Mouse (Mus musculus) heart, adult 9 months (tissue): ENCODE measurements around the gene D630003M21Rik.

ENCODE experiments used
- DNase-seq, 2 experiments: peaks; one replicate each; pipeline ENCODE4 v3.0.0; 2022; ENCODE audit warnings: low spot score in 2 of 2

The D630003M21Rik gene

DNA sequence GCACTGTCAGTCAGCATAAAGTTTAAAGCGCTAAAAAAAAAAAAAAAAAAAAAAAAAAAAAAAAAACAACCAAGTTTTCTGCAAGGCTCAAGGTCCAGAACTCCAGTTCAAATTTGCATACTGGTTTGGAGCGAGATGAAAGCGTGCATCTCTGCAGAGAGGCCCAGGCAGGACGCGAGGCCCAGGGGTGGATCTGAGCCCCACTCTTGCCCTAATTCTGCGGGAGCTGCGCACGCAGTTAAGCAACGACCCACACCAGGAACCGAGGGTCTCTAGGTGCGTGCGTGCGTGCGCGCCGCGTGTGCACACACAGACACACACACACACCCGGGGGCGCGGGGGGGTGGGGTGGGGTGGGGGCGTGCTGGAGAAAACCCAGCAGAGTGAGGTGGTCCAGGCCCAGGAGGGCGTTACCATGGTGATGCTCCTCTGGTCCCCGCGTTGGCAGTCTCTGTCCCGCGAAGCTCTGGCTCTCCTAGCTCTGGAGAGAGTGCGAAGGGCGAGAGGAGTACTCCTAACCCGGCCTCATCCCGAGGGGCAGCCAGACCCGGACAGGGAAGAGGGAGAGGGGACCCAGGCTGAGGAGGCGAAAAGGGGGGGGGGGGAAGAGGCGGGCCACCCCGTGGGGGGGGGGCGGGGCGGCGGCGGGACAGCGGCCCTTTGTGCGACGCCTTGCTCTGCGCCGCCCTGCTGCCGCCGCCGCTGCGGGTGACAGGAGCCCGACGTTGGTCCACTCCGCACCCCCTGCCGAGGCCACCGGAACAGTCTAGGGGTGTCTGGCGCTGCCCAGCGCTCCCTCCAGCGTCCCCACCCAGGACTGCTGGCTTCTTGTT lies at the start of gene D630003M21Rik:
Gene D630003M21Rik (minus strand): TSS at position 553 of the 833 bp plus-strand sequence.
- DNase-seq: peak in 1 of 2 experiments; percentile 23

- DNase-seq: no peak
These were observed 47.9 kb upstream of the D630003M21Rik start for GRCm38 (mm10) chr2:158276878-158277277.

GRCm38 (mm10) chr2:158276451-158276850 lies 47.4 kb upstream of the D630003M21Rik start:
- no peak for DNase-seq

- no peak for DNase-seq
These were observed 46.8 kb upstream of the D630003M21Rik start for GRCm38 (mm10) chr2:158275811-158276210.

GRCm38 (mm10) chr2:158275349-158275748 lies 46.3 kb upstream of the D630003M21Rik start:
- no peak for DNase-seq

DNA sequence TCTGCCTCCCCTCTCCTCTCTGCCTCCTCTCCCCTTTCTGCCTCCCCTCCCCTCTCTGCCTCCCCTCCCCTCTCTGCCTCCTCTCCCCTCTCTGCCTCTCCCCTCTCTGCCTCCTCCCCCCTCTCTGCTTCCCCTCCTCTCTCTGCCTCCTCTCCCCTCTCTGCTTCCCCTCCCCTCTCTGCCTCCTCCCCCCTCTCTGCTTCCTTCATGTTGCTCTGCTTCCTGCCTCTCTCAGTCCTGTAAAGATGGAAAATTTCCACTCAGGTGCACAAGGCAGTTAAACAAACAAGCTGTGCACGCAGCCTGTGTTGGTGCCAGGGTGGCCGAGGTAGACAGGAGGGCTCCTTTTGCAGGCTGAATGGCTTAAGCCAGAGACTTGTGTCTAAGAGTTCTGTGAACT lies 44.6 kb upstream of the D630003M21Rik start:
- no peak for DNase-seq

GRCm38 (mm10) chr2:158270017-158270416 lies 41.0 kb upstream of the D630003M21Rik start:
- DNase-seq: no peak

DNA sequence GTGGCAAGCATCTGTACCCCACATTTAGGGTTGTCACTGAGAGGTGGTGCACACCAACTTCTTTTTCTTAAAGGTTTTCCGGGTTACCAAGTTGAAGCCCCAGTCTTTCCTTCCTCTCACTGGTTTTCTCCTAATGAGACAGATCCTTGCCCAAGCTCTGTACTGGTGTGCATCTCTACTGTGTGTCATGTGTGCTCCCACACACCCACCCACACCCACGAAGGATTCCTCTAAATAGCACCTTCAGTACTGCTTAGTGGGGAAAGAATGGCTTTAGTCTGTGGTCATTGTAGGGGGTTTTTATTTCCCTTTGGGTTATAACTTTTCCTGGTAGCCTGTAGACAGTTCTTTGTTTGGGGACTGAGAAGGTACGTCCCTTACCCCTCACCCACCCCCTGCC lies 35.9 kb upstream of the D630003M21Rik start:
- no peak for DNase-seq

DNA sequence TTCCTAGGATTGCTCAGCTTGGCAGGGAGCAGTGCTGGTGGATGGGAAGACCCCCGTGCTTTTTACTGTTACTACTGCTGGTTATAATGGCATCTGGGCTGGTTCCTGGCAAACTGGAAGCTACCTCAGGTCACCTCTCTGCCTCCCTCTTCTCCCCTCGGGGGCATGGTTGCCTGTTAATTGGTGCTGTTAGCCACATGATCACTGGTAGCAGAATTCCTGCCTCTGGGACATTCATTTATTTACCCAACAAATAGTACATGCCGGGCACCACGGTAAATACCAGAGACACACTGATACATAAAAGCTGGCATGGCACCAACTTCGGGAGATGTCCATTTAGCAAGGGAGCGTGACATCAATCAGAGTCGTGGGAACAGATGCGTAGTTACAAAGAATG lies 30.5 kb upstream of the D630003M21Rik start:
- DNase-seq: no peak

GRCm38 (mm10) chr2:158258781-158259180 lies 29.8 kb upstream of the D630003M21Rik start:
- DNase-seq: peak; percentile 18 to 57

DNA sequence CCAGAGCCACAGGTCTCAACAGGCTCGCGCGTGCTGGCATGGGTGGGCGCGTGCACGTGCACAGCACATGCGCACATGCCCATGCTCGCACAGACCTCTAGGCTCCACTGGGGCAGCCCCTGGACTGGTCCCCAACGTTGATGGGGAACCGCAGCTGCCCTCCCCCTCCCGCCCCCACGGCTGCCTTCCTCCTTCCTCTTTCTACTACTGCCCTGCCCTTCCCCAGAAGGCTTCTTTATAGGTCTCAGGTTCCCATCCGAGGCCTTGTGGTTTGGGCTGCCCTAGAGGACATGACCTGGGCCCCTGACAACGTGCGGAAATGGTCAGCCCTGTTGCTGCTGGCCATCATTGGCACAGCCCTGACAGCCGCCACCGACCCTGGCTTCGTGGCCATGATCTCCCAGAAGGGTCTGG lies 29.0 kb upstream of the D630003M21Rik start, which contains the start of gene Bpi:
Gene Bpi (plus strand): TSS at position 90 of the 414 bp plus-strand sequence.
- DNase-seq: no peak

- DNase-seq: peak; percentile 44 to 51
These were observed 27.9 kb upstream of the D630003M21Rik start for GRCm38 (mm10) chr2:158256894-158257293.

DNA sequence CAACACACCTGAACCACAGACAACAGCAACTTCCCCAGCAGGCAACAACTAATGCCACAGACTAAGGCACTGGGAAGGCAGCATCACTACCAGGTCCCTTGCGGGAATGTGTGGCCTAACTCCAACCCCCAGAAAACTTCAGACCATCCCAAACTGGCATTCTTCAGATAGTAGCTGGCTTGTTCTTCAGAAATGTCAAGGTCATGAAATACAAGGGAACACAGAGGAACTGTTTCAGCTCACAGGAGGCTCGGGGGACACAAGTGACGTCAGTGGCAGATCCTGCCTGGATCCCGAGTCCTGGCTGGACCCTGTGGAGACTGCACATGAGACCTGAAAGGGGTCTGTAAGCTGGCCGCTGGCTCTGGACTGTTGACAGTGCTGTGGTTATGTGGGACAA lies 24.8 kb upstream of the D630003M21Rik start:
- DNase-seq: no peak

GRCm38 (mm10) chr2:158250558-158250957 lies 21.5 kb upstream of the D630003M21Rik start:
- no peak for DNase-seq

GRCm38 (mm10) chr2:158248318-158248717 lies 19.3 kb upstream of the D630003M21Rik start:
- peak; percentile 78 to 89 for DNase-seq

DNA sequence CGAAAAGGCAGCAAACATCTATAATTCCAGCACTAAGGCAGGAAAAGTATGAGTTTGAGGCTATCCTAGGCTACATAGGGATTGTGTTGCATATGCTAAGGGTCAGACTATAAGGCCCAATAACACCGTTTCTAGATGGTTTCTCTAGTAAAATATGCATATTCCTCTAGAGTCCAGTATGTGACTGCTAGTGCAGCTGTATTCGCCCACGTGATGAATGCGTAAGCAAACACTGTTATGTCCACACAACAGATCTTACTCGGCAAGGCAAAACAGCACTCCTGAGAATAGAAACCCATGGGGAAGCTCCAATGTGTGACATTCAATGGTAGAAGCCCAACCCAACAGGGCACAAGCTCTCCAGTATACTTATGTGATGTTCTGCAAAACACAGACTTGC lies 18.8 kb upstream of the D630003M21Rik start:
- no peak for DNase-seq

- DNase-seq: no peak
These were observed 16.2 kb upstream of the D630003M21Rik start for GRCm38 (mm10) chr2:158245072-158245817.

DNA sequence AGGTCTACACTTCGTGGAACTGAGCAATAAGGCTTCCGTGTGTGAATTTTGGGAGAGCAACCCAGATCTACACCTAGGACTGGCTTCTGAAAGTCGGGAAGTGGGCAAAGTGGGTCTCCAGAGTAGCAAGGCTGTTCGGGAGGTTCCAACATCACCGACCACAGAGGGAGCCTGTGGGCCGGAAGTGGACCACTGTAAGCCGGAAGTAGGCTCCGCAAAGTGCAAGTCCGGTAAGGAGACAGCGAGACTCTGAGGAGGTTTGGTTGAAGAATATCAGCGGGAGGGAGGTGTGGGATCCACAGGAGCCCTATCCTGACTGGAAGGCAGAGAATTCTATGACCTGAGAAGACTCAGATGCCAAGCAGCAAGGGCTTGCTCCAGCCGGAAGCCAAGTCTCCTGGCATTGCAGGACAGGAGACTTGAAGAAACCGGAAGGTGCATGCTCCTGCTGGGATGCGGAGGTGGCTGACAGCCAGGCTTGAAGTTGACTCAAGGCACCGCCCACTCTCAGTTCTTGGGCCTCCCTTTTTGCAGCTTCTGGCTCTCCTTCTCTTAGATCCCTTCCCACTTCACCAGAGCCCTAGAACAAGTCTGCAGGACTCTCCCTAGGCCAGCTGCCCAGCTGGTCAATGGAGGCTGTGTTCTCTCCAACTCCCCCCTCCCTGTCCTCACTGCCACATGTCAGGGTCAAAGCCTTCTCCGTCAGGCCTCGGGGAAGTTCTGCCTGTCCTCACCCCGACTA lies 14.3 kb upstream of the D630003M21Rik start:
- DNase-seq: peak; percentile 77 to 85

GRCm38 (mm10) chr2:158242170-158242896 lies 13.3 kb upstream of the D630003M21Rik start:
- DNase-seq: peak; percentile 60 to 62

- no peak for DNase-seq
These were observed 12.2 kb upstream of the D630003M21Rik start for GRCm38 (mm10) chr2:158241126-158241738.

DNA sequence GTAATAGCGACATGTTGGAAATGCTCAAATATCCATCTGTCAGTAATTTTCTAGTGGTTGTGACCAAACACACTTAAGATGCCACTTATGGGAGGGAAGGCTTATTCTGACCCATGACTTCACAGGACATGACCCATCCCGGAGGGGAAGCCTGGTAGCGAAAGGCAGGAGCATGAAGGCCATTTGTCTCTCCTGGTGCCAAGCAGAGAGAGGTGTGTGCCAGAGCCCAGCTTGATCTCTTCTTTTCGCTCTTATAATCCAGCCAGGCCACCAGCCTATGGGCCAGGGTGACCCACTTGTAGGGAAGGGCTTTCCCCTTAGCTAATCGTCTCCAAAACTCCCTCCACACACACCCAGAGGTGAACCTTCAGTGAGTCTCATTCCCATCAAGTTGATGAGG lies 9.1 kb upstream of the D630003M21Rik start:
- DNase-seq: no peak
